ENCODE assay signal across 22 mouse cellular contexts in the genomic region with DNA sequence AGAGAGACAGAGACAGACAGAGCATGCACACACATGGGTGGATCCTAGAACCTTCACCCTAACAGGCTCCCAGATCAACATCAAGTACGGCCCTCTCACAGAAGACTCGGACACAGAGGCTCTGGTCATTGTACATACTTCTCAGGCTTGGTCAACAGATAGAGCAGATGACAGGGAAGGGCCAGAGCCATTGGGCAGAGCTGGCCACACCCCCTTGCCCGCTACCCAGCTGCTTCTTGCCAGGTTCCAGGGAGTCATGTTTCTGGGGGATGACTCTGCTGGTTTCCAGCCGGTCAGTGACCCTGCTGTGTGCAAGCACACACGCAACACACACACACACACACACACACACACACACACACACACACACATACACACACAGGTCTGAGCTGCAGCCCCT. TPM values are rescaled to one million over a fixed set of nuclear protein-coding genes. Genes with fewer than 3 reads are reported as not detected.
A peak's percentile ranks its signal among the peaks of the same experiment; 100 is the strongest.
DNase-seq lines count a peak whose midpoint lies in the region; ATAC-seq lines count a peak whose summit lies in the region.
"Had no signal": no experiment of that assay in that cellular context is flagged by ENCODE, and none has a peak within 500 bp of the region (broad histone marks: within the 10 kb centered on the region; RNA-seq: fewer than 3 reads in every experiment).

No protein-coding gene starts in this region.

- intact Hi-C loops in left cerebral cortex, postnatal 25 days (cut with DNase I): no loop called here

- no peaks in the 10 kb centered on the region for H3K9me3 ChIP-seq in kidney, embryonic 14.5 days (ENCODE audit: control insufficient read depth, low read length)
- H3K9me3 ChIP-seq in forebrain, embryonic 14.5 days (replicated peaks; ENCODE audit: control insufficient read depth, low read length): no peaks in the 10 kb centered on the region
- H3K9me3 ChIP-seq: neural tube, embryonic 15.5 days had no signal

- no peaks in the 10 kb centered on the region for H3K27me3 ChIP-seq in kidney, embryonic 14.5 days (ENCODE audit: control insufficient read depth, insufficient read depth, low read length)
- H3K27me3 ChIP-seq in forebrain, embryonic 14.5 days (replicated peaks; ENCODE audit: control insufficient read depth, insufficient read depth, low read length): no peaks in the 10 kb centered on the region
- H3K27me3 ChIP-seq: neural tube, embryonic 15.5 days had no signal

- 39% methylated on average over 5 of the region's 5 CpGs for WGBS in kidney, embryonic 14.5 days
- WGBS in forebrain, embryonic 14.5 days: 62% methylated on average over 5 of the region's 5 CpGs

- no peak overlapping the region for H3K27ac ChIP-seq in kidney, embryonic 14.5 days (ENCODE audit: low read depth, low read length)
- no peak overlapping the region for H3K27ac ChIP-seq in forebrain, embryonic 14.5 days (ENCODE audit: low read depth, low read length)
- H3K27ac ChIP-seq: left cerebral cortex, adult 2 months; liver, embryonic 14.5 days; neural tube, embryonic 15.5 days had no signal

- no peak overlapping the region for H3K9ac ChIP-seq in kidney, embryonic 14.5 days (ENCODE audit: low read depth, low read length)
- no peak overlapping the region for H3K9ac ChIP-seq in forebrain, embryonic 14.5 days (ENCODE audit: low read length)
- H3K9ac ChIP-seq: liver, embryonic 14.5 days; neural tube, embryonic 15.5 days had no signal

- H3K4me1 ChIP-seq in kidney, embryonic 14.5 days (ENCODE audit: control insufficient read depth, insufficient read depth, low read length): no peaks in the 10 kb centered on the region
- H3K4me1 ChIP-seq in forebrain, embryonic 14.5 days (ENCODE audit: control insufficient read depth, insufficient read depth, low read length): no peaks in the 10 kb centered on the region
- H3K4me1 ChIP-seq: neural tube, embryonic 15.5 days had no signal

- no peaks in the 10 kb centered on the region for H3K36me3 ChIP-seq in kidney, embryonic 14.5 days (ENCODE audit: control insufficient read depth, insufficient read depth, low read length)
- H3K36me3 ChIP-seq in forebrain, embryonic 14.5 days (ENCODE audit: control insufficient read depth, insufficient read depth, low read length): no peaks in the 10 kb centered on the region
- H3K36me3 ChIP-seq: neural tube, embryonic 15.5 days had no signal

- ATAC-seq in kidney, embryonic 14.5 days (ENCODE audit: low FRiP score, low TSS enrichment): peak; percentile 64; the same call in 1 of the 2 replicates
- ATAC-seq in forebrain, embryonic 14.5 days: no peak

- peak; percentile 42 for DNase-seq in adrenal gland, adult 2 months
- no peak for DNase-seq in adrenal gland, adult (ENCODE audit: inconsistent age in 2 of 2, low spot score in 1 of 2)
- no peak for DNase-seq in kidney, adult 8-10 months
- DNase-seq in lung, postnatal 10 days: peak; percentile 50
- DNase-seq in lung, postnatal 25 days (ENCODE audit: low spot score): no peak
- DNase-seq in left cerebral cortex, postnatal 25 days (ENCODE audit: low spot score in 2 of 2): no peak
- DNase-seq in forebrain, embryonic 14.5 days (ENCODE audit: low spot score): no peak
- DNase-seq: cerebellum, adult 11-12 months; heart, postnatal 36 days; retina, postnatal 1 day; thymus, postnatal 36 days had no signal

- H3K4me3 ChIP-seq in kidney, embryonic 14.5 days (ENCODE audit: low read length): no peak overlapping the region
- H3K4me3 ChIP-seq in forebrain, embryonic 14.5 days (ENCODE audit: low read depth, low read length): no peak overlapping the region
- H3K4me3 ChIP-seq: erythroblast, embryonic 14.5 days; left cerebral cortex, adult 2 months; neural tube, embryonic 15.5 days had no signal

- H3K4me2 ChIP-seq in kidney, embryonic 14.5 days (replicated peaks; ENCODE audit: low read depth, low read length): no peak overlapping the region
- H3K4me2 ChIP-seq in forebrain, embryonic 14.5 days (ENCODE audit: low read length): no peak overlapping the region
- H3K4me2 ChIP-seq: neural tube, embryonic 15.5 days had no signal

RNA-seq across cellular contexts. Expression of a gene that starts 2.2 kb away (rescaled TPM):
- under 1 TPM; 0.07 to 0.09 TPM for total RNA-seq in adrenal gland, adult 2 months (2021)
- 0.01 and 0.15 TPM in 2 replicates for polyA plus RNA-seq in adrenal gland, adult 2 months (2012; rRNA removed)
- 0.29 and 0.35 TPM in 2 replicates for polyA plus RNA-seq in kidney, embryonic 14.5 days (2014; fragmentation: Nextera tagmentation; extraction: Ambion mirVana)
- not detected for total RNA-seq in left cerebral cortex, postnatal 25 days (2021)
- not detected in 2 replicates for polyA plus RNA-seq in forebrain, embryonic 14.5 days (2014; fragmentation: Nextera tagmentation; extraction: Ambion mirVana)
- total RNA-seq: left cerebral cortex, adult 2 months had no signal
- polyA plus RNA-seq: erythroblast, embryonic 14.5 days had no signal

RNA-seq across cellular contexts. Expression of a gene that starts 14.4 kb away (rescaled TPM):
- total RNA-seq in adrenal gland, adult 2 months (2021): not detected
- not detected in 2 replicates for polyA plus RNA-seq in adrenal gland, adult 2 months (2012; rRNA removed)
- polyA plus RNA-seq in kidney, embryonic 14.5 days (2014; fragmentation: Nextera tagmentation; extraction: Ambion mirVana): 0.46 and 0.49 TPM in 2 replicates
- not detected for total RNA-seq in left cerebral cortex, postnatal 25 days (2021)
- not detected in 2 replicates for polyA plus RNA-seq in forebrain, embryonic 14.5 days (2014; fragmentation: Nextera tagmentation; extraction: Ambion mirVana)
- total RNA-seq: layer of hippocampus, adult 18-20 months; left cerebral cortex, adult 2 months; megakaryocyte-erythroid progenitor cell, adult 5-6 weeks; monocyte, adult 5-6 weeks had no signal
- polyA plus RNA-seq: erythroblast, embryonic 14.5 days; frontal cortex, adult 2 months; liver, embryonic 14.5 days had no signal

RNA-seq across cellular contexts. Expression of a gene that starts 36.3 kb away (rescaled TPM):
- total RNA-seq in adrenal gland, adult 2 months (2021): under 1 TPM; 0.79 to 0.81 TPM
- polyA plus RNA-seq in adrenal gland, adult 2 months (2012; rRNA removed): 0.93 and 1.1 TPM in 2 replicates
- 7.3 and 7.4 TPM in 2 replicates for polyA plus RNA-seq in kidney, embryonic 14.5 days (2014; fragmentation: Nextera tagmentation; extraction: Ambion mirVana)
- under 1 TPM in 1 of 2 experiments, not detected in 1; 0.32 TPM for total RNA-seq in left cerebral cortex, postnatal 25 days (2021)
- polyA plus RNA-seq in forebrain, embryonic 14.5 days (2014; fragmentation: Nextera tagmentation; extraction: Ambion mirVana): 0.79 and 0.95 TPM in 2 replicates
- total RNA-seq: layer of hippocampus, adult 18-20 months; left cerebral cortex, adult 2 months had no signal

RNA-seq across cellular contexts. Expression of a gene that starts 37.0 kb away (rescaled TPM):
- 10 to 100 TPM; 11.9 to 16.2 TPM for total RNA-seq in adrenal gland, adult 2 months (2021)
- 25.0 and 29.8 TPM in 2 replicates for polyA plus RNA-seq in adrenal gland, adult 2 months (2012; rRNA removed)
- polyA plus RNA-seq in kidney, embryonic 14.5 days (2014; fragmentation: Nextera tagmentation; extraction: Ambion mirVana): 65.4 and 76.2 TPM in 2 replicates
- 1 to 10 TPM; 2.6 to 3.7 TPM for total RNA-seq in left cerebral cortex, postnatal 25 days (2021)
- polyA plus RNA-seq in forebrain, embryonic 14.5 days (2014; fragmentation: Nextera tagmentation; extraction: Ambion mirVana): 16.0 and 17.9 TPM in 2 replicates

RNA-seq across cellular contexts. Expression of a gene that starts 49.2 kb away (rescaled TPM):
- total RNA-seq in adrenal gland, adult 2 months (2021): not detected
- not detected in 2 replicates for polyA plus RNA-seq in adrenal gland, adult 2 months (2012; rRNA removed)
- polyA plus RNA-seq in kidney, embryonic 14.5 days (2014; fragmentation: Nextera tagmentation; extraction: Ambion mirVana): not detected in 2 replicates
- total RNA-seq in left cerebral cortex, postnatal 25 days (2021): not detected
- not detected in 2 replicates for polyA plus RNA-seq in forebrain, embryonic 14.5 days (2014; fragmentation: Nextera tagmentation; extraction: Ambion mirVana)
- total RNA-seq: heart, postnatal 36 days; layer of hippocampus, adult 18-20 months; left cerebral cortex, adult 2 months; megakaryocyte-erythroid progenitor cell, adult 5-6 weeks; monocyte, adult 5-6 weeks had no signal
- polyA plus RNA-seq: erythroblast, embryonic 14.5 days; intestine, embryonic 14.5 days; liver, embryonic 14.5 days; neural tube, embryonic 15.5 days; stomach, embryonic 16.5 days had no signal

Comparison
In these comparisons a context has a peak if more than half of its experiments do, and no peak if none do; other contexts are left out.
1. DNase-seq: peak in adrenal gland, adult 2 months (single experiment) and lung, postnatal 10 days (single experiment); none in adrenal gland, adult (0 of 2), kidney, adult 8-10 months (0 of 2), lung, postnatal 25 days (single experiment), left cerebral cortex, postnatal 25 days (0 of 2) and forebrain, embryonic 14.5 days (single experiment).